Mouse (Mus musculus): ENCODE data around the gene 4430402I18Rik.
"Not testable (repeated sequence)": the region's sequence is repeated elsewhere in the genome, so short reads cannot be mapped to it uniquely, and the experiment has no call there.

The 4430402I18Rik gene

GRCm38 (mm10) chr19:28967652-28968051, at the start of gene 4430402I18Rik:
Gene 4430402I18Rik, minus strand, starts transcription at chr19:28967800.
- in situ Hi-C loops (cut with MboI, MseI), result no loop called here

DNA sequence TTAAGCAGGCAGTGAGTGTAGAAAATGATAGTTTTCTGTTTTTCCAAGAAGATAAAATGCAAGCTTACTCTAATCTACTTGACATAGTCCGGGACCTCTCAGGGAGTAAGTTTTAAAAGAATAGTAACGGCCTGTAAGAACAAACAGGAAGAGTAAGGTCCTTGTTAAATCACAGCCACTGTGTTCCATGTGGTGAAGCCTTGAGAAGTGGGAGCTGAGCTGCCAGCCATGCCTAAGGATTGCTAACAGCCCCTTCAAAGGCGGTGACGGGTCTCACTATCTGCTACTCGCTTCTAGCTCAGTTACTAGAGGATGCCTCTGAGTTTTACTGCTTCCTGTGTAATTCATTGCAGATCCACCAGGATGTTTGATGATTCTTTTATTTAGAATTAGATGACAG, 49.2 kb upstream of the 4430402I18Rik start:
- in situ Hi-C loops (cut with MboI, MseI), result no loop called here

GRCm38 (mm10) chr19:29016204-29016765, 48.7 kb upstream of the 4430402I18Rik start:
- in situ Hi-C loops (cut with MboI, MseI), result no loop called here

- in situ Hi-C loops (cut with MboI, MseI), result no loop called here
Observed at GRCm38 (mm10) chr19:29015410-29016203, 48.0 kb upstream of the 4430402I18Rik start.

- in situ Hi-C loops (cut with MboI, MseI), result no loop called here
Observed at GRCm38 (mm10) chr19:29014466-29015055, 47.0 kb upstream of the 4430402I18Rik start.

GRCm38 (mm10) chr19:29011355-29011990, 43.9 kb upstream of the 4430402I18Rik start:
- in situ Hi-C loops (cut with MboI, MseI), result no loop called here

DNA sequence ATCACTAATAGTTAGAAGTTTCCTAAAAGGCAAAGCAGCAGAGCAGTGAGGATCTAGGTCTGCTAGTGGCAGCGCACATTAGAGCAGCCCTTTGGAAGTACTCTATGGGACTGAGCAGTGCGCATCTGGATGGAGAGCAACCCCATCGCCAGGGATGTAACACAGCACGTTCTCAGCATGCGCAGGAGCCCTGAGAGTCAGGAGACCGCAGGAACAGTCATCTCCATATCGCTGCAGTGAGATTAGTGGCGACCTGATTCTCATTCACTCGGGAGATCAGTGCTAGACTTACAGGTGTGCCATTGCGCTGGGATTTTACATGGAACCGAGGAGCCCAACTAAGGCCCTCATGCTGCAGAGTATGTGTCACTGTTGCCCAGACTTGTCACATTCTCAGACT, 41.4 kb upstream of the 4430402I18Rik start:
- in situ Hi-C loops (cut with MboI, MseI), result no loop called here

DNA sequence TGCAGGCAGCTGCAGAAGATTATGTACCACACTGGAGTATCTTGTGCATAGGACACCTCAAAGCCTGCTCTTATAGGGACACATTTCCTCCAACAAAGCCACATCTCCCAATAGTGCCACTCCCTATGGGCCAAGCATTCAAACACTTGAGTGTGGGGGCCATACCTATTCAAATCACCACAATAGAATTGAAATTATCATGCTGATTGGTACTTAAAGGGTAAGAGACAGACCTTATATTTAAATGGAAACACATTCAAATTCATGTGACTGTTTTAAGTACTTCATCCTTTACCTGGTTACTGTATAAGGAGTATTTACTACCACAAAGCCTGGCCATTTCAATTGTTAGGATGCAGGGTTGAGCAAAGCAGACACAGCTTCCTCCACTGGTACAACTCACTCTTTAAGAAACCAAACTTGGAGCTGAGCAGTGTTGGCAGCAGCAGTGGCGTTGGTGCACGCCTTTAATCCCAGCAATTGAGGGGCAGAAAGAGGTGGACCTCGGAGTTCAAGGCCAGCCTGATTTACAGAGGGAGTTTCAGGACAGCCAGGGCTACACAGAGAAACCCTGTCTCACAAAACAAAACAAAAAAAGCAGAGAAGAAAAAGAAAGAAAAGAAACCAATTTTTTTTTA, 40.6 kb upstream of the 4430402I18Rik start:
- in situ Hi-C loops (cut with MboI, MseI), result no loop called here

- in situ Hi-C loops (cut with MboI, MseI), result not testable (repeated sequence)
Observed at GRCm38 (mm10) chr19:29000321-29000720, 32.7 kb upstream of the 4430402I18Rik start.

- in situ Hi-C loops (cut with MboI, MseI), result no loop called here
Observed at GRCm38 (mm10) chr19:28997976-28998630, 30.5 kb upstream of the 4430402I18Rik start.

GRCm38 (mm10) chr19:28995366-28995765, 27.8 kb upstream of the 4430402I18Rik start:
- in situ Hi-C loops (cut with MboI, MseI), result no loop called here

DNA sequence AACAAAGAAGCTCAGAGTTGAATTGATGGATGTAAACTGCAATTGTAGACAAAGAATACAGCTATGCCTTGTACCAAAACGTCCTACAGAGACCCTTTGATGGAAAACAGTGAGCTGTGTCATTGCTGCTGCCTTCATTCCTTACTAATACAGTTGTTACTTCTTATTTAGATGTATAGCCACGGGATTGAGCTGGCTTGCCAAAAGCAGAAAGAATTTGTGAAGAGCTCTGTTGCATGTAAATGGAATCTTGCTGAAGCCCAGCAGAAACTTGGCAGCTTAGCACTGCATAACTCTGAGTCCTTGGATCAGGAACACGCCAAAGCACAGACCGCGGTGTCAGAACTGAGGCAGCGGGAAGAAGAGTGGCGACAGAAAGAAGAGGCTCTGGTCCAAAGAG, 27.3 kb upstream of the 4430402I18Rik start:
- in situ Hi-C loops (cut with MboI, MseI), result no loop called here

DNA sequence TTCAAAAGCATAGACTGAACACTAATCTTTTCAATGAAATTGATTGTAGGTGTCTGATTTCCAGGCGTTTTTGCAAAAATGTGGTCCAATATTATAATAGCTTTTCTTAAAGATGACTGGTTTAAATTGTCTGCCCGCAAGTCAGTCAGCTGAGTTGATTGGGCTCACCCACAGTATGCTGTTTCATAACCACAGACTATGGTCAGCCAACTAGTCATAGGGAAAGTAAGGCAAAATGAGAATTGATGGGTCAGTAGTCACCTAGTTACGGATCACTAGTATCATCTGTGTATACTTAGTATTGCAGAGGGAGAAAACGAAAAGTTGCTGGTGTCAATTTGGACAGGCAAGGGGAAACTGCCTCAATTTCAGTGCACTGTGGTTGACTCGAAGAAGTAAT, 23.8 kb upstream of the 4430402I18Rik start:
- in situ Hi-C loops (cut with MboI, MseI), result no loop called here

- in situ Hi-C loops (cut with MboI, MseI), result no loop called here
Observed at GRCm38 (mm10) chr19:28990590-28991221, 23.1 kb upstream of the 4430402I18Rik start.

DNA sequence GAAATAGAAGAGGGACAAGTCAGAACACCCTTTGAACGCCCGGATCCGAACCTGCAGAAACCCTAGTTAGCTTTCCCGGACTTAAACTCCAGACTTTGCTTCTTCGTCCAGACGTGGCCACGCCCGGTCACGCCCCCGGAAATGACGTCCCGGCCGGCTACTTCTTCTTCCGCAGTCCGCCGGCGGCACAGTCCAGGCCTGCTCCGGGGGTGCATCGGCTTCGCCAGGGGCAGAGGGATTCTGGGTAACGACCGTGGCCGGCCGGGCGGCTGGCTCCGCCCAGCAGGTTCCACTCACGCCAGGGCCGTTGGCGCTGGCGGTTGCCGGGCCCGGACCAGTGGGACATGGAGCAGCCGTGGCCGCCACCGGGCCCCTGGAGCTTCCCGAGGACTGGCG, 22.6 kb upstream of the 4430402I18Rik start, which contains the start of gene Cdc37l1:
Cdc37l1 (plus strand) TSS at position 159 of the 396 bp plus-strand sequence.
- in situ Hi-C loops (cut with MboI, MseI), result no loop called here

DNA sequence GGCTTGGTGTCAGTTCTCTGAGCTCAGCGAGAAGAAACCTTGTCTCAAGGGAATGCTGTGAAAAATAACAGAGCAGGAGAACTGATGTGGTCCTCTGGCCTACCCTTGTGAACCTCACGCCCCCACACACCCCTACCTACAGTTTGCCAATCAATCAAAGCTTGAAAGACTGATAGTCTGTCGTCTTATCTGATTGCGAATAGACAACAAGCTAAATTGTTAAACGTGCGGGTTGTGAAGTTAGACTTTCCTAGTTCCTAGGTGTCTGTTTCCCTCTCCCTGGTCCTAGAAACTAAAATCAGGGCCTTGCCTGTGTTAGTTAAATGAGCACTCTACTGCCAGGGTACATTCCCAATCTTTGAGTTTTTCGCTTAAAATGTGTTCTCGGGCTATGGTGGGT, 21.9 kb upstream of the 4430402I18Rik start:
- in situ Hi-C loops (cut with MboI, MseI), result no loop called here

GRCm38 (mm10) chr19:28982617-28983016, 15.0 kb upstream of the 4430402I18Rik start:
- in situ Hi-C loops (cut with MboI, MseI), result no loop called here

- in situ Hi-C loops (cut with MboI, MseI), result loop anchor here in 1 of 2 experiments (5.0 kb wide), 1 partner anchor 62 kb away; no protein-coding TSS in a partner anchor
Observed at GRCm38 (mm10) chr19:28974862-28975611, 7.4 kb upstream of the 4430402I18Rik start.

- in situ Hi-C loops (cut with MboI, MseI), result no loop called here
Observed at GRCm38 (mm10) chr19:28970251-28970650, 2.7 kb upstream of the 4430402I18Rik start.

DNA sequence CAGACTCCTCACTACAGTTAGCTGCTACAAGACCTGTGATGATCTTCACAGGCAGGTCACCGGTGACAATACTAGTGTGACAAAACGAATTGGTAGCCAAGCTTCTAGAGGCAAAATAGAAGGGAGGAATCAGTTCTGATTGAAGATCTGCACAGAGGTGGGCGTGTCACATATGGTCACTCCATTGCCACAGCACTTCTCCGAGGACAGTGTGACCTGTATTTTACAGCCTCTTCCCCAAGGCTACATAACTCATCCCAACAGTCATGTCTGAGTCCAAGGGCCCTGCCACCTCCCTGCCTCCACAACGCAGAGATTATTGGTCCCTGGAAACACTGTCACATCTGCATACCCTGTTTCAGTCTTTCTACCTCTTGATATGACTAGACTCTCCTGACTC, 1.6 kb upstream of the 4430402I18Rik start:
- in situ Hi-C loops (cut with MboI, MseI), result no loop called here

Data from T-helper 17 cell (primary cell).